Mouse (Mus musculus): ENCODE data around the gene Lrrc26. TPM values are rescaled to one million over a fixed set of nuclear protein-coding genes. Genes with fewer than 3 reads are reported as not detected.

The Lrrc26 gene
- polyA plus RNA-seq (2014; fragmentation: Illumina TruSeq; extraction: RNeasy Lipid Tissue Mini Kit (QIAGEN cat#74804); ENCODE audit: low read depth, low replicate concordance) = not detected

DNA sequence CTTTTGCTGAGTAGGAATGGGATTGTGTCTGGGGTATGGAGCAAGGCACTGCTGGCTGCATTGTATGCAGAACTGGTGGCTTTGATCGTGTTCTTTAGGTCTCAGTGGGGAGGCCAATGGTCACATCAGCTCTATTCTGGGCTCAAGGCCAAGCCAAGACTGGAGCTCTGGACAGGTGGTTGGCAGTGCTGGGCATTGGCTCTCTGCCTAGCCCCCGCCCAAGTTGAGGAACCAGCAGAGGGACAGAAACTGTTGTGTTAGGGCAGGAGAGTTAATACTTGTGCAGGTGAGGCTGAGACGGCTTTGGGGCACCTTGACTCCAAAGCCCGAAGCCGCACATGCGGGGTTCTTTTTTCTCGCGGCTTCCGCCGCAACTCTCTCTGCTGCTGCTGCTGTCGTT is at the start of gene Lrrc26:
TSS of gene Lrrc26 (plus strand) at position 265 of the 400 bp plus-strand sequence.

DNA sequence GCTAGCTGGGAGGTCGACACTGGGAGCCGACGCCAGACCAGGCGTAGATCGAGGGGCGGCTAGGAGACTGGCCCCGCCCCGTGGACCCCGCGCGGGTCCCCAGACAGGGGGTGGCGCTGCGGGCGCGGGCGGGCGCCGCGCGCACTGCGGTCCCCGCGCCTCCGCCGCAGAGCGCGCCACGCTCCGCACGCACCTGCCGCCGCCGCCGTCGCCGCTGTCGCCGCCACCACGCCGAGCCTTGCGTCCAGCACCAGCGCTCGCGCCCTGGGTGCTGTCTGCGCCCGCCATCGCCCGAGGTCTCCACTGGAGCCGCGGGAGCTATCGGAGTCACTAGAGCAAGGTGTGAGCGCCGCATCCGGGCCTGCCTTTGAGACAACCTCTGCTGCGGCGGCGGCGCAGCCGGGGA is 47.6 kb upstream of the Lrrc26 start, which contains the start of the genes Rnf208 and Cysrt1:
TSS of gene Rnf208 (plus strand) at position 155 of the 406 bp plus-strand sequence.
TSS of gene Cysrt1 (minus strand) at position 352 of the 406 bp plus-strand sequence.

DNA sequence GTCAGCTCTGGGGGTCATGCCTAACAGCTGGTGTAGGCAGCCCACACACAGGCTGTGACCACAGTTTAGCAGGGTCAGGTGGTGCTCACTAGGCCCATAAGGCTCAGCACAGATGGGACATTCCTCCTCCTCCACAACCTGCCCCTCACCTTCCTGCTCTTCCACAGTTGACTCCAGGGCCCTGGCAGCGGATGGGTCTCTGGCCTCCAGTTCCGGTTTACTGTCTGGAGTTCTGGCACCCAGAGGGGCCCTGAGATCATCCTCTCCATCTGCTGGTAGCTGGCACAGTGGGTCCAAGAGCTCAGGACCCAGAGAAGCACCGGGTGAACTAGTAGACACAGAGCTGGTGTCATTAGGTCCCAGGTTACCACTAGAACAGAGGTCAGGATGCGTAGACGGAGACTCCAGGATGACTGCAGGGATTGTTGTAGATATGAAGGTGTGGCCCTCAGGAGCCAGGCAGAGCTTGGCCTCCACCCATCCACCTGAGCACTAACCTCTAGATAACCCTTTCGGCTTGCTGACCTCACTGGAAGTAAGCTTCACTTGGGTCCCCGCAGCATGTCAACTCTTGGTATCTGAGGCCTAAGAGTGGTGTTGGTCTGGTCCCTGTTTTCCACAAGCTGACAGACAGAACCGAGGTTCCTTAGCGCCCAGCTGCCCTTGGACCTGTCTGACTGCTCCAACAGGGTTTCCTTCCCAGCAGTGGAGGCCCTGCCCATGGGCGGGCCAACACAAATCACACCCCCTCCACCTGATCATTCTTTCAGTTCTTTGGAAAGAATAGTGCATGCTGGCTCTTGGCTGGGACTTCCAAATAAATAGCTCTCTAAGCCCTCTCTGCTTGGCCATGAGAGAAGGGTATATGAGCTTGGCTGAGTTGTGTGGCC is 43.3 kb upstream of the Lrrc26 start, which contains the start of gene AL732309.1:
TSS of gene AL732309.1 (minus strand) at position 681 of the 890 bp plus-strand sequence.

DNA sequence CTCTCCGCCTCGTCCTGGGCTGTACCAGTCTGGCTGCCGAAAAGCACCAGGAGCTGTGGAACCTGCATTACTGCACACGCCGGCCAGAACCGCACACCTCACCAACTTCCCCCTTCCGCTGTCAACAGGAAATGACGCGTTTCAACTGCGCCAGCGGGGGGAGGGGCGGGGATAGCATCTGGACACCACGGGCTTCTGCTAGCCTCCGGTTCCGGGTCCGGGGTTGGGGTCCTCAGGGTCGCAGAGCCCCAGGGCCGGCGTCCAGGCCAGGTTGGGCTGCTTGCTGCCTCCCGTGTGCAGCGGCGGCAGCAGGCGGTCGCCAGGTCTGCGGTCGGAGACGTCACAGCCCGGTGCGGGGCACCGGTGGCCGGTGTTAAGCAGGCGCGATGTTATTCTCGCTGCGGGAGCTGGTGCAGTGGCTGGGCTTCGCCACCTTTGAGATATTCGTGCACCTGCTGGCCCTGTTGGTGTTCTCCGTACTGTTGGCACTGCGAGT is 34.4 kb upstream of the Lrrc26 start, which contains the start of gene Tmem203:
TSS of gene Tmem203 (plus strand) at position 156 of the 496 bp plus-strand sequence.

DNA sequence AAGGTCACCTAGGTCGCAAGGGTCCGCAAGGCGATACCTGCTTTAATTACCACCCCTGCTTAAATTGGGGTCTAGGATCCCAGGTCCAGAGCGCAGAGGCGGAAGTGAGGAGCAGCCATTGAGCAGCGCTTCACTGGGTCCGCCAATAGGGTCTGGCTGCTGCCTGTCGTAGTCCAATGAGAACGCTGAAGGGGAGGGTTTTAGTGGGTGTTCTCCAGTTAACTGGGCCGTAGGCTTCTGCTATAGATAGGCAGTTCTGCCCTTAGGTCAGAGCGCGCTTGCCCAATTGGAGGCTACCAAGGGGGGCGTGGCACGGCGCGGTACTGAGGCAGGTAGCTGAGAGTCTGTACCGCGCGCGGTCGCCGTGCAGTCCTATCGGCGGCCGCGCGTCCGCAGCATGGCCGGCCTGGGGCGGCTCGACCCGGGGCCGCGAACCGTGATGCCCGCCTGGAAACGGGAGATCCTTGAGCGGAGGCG is 27.4 kb upstream of the Lrrc26 start, which contains the start of gene Tprn:
TSS of gene Tprn (plus strand) at position 328 of the 477 bp plus-strand sequence.

DNA sequence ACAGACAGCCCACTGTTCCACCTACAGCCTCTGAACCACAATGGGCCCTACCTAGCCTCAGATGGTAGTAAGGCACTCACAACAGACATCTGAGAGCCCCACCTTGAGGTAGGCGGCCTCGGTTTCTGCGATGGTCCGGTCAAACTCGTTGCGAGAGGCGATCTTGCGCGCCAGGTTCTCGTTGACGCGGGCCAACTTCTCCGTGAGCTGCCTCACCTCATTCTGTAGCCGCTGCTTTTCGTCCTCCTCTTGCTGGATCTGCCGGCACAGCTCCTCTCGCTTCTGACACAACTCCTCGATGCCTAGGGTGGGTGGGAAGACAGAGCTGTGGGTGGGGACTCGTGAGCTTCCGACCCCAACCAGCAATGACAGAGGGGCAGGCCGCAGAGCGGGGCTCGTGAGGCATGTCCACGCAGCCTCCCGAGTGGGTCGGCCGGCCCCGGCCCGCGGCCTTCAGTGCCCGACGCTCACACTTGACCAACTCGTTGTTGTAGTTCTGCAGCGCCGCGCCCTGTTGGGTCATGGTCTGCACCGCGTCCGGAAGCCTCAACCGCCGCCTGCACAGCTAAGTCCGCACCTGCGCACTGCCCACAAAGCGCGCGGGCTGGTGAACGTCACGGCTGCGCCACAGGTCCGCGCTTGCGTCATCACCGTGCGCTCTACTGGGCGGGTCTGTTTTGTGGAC is 17.7 kb upstream of the Lrrc26 start, which contains the start of the genes Ssna1 and Anapc2:
TSS of gene Ssna1 (minus strand) at position 612 of the 685 bp plus-strand sequence.
TSS of gene Anapc2 (plus strand) at position 652 of the 685 bp plus-strand sequence.

DNA sequence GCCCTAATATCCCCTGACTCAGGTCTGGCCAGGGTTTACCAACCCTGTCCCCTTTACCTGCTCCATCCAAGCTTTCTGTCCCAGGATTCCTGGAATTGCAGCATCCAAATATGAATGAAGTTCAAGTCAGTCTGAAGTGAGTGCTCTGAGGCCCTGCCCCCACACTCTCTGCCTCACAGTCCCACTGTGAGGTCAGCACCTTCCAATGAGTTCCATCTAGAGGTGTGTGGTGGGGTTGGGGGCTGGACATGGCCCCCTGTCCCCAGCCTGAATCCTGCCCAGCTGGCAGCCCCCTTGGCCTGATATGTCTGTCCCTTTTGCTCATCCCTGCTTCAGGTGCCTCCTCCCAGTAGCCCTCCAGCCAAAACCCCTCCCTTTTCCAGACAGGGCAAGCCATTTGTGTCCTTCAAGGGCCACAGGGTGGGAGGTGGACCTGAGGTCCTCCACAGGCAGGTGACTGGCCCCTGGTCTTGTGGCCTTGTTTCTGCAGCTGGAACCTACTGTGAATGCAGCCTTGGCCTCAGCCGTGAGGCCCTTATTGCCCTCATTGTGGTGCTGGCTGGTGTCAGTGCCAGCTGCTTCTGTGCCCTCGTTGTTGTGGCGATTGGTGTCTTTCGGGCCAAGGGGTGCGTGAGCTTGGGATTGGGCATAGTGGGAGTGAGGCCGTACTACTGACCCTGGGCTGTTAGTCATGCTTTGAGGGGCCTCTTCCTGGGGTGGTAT is 1.6 kb upstream of the Lrrc26 start, which contains the start of gene Tmem210:
TSS of gene Tmem210 (plus strand) at position 219 of the 723 bp plus-strand sequence.

DNA sequence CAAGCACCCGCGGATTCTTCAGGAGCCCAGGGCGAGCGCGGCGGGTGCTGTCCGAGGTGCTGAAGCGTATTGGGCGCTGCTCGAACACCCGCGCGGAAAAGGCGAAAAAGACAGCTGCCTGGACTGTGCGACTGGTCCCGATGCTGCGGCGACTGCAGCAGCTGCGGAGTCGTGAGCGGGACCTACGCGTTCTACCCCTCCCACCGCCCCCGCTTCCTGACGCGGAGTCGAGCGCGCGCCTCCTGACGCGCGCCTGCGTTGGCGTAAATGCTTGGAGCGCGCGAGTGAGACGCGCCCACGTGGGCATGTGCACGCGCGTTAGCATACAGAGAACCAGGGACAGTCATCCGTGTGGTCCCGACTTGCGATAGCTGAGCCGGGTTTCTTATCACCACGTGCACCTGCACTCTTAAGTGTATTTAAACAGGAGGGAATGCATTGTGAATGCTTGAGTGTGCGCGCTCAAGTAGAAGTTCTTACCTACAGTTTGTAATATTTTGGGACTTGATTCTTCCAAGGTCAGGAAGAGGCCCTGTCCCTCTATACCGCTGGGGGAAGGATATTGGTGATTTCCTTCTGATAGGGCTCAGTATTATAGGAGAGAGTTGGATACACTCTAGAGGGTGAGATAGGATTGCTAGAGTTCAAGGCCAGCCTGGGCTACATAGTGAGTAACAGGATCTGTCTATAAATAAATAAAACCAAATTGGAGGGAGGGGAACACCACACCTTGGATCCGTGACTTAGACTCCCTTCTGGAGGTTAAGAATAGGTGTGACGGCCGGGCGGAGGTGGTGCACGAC is 29.5 kb downstream of the Lrrc26 start, which contains the start of gene Grin1:
TSS of gene Grin1 (minus strand) at position 217 of the 803 bp plus-strand sequence.

DNA sequence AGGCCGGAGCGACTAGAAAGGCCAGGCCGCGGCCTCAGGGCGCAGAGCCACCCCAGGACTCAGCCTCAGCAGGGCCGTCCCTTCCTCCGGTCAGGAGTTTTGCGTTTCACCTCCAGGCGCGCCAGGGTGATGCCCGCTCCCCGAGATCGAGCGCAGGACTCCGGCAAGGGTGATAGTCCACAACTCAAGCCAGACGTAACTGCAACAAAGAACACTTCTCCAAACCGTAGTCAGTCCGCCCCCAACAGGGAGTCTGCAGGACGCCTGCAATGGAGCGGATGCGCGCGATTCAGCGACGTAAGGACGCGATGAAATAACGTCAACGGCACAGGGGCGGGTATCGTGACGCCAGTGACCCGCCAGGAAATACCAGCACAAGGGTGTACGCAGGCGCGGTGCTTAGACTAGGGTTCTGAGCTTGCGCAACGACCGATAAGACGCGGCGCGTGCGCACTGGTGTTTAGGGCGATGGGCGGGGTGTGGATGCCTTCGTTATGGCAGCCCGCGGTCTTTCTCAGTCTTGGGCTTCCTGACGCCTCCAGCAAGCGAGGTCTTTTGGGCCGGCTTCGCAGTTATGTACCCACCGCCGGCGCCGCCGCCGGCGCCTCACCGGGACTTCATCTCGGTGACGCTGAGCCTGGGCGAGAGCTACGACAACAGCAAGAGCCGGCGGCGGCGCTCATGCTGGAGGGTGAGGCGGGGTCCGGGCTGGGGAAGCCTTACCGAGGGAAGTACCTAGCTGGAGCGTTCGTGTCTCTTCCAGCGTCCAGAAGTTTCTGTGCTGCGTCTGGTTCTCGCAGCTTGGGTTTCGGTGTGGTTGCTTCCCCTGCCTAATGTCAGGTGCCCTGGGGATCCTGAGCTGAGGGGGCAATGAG is 42.8 kb downstream of the Lrrc26 start, which contains the start of gene Man1b1:
TSS of gene Man1b1 (plus strand) at position 53 of the 875 bp plus-strand sequence.

Other genes starting within 250 kb of the Lrrc26 start
- 4.8 TPM for gene Nsmf, start 235.6 kb upstream of the Lrrc26 start, polyA plus RNA-seq (2014; fragmentation: Illumina TruSeq; extraction: RNeasy Lipid Tissue Mini Kit (QIAGEN cat#74804); ENCODE audit: low read depth, low replicate concordance)
- gene Entpd8, start 209.6 kb upstream of the Lrrc26 start, polyA plus RNA-seq (2014; fragmentation: Illumina TruSeq; extraction: RNeasy Lipid Tissue Mini Kit (QIAGEN cat#74804); ENCODE audit: low read depth, low replicate concordance) = not detected
- gene Noxa1, start 194.8 kb upstream of the Lrrc26 start, polyA plus RNA-seq (2014; fragmentation: Illumina TruSeq; extraction: RNeasy Lipid Tissue Mini Kit (QIAGEN cat#74804); ENCODE audit: low read depth, low replicate concordance) = not detected
- gene Nrarp, start 109.2 kb upstream of the Lrrc26 start, polyA plus RNA-seq (2014; fragmentation: Illumina TruSeq; extraction: RNeasy Lipid Tissue Mini Kit (QIAGEN cat#74804); ENCODE audit: low read depth, low replicate concordance) = 3.8 TPM
- 5.8 TPM for gene Tor4a, start 93.0 kb upstream of the Lrrc26 start, polyA plus RNA-seq (2014; fragmentation: Illumina TruSeq; extraction: RNeasy Lipid Tissue Mini Kit (QIAGEN cat#74804); ENCODE audit: low read depth, low replicate concordance)
- 6.9 TPM for gene Nelfb, start 78.4 kb upstream of the Lrrc26 start, polyA plus RNA-seq (2014; fragmentation: Illumina TruSeq; extraction: RNeasy Lipid Tissue Mini Kit (QIAGEN cat#74804); ENCODE audit: low read depth, low replicate concordance)
- not detected for gene Stpg3, start 75.3 kb upstream of the Lrrc26 start, polyA plus RNA-seq (2014; fragmentation: Illumina TruSeq; extraction: RNeasy Lipid Tissue Mini Kit (QIAGEN cat#74804); ENCODE audit: low read depth, low replicate concordance)
- gene Fam166a, start 71.2 kb upstream of the Lrrc26 start, polyA plus RNA-seq (2014; fragmentation: Illumina TruSeq; extraction: RNeasy Lipid Tissue Mini Kit (QIAGEN cat#74804); ENCODE audit: low read depth, low replicate concordance) = not detected
- 50.4 TPM for gene Tubb4b, start 65.2 kb upstream of the Lrrc26 start, polyA plus RNA-seq (2014; fragmentation: Illumina TruSeq; extraction: RNeasy Lipid Tissue Mini Kit (QIAGEN cat#74804); ENCODE audit: low read depth, low replicate concordance)
- gene Slc34a3, start 55.6 kb upstream of the Lrrc26 start, polyA plus RNA-seq (2014; fragmentation: Illumina TruSeq; extraction: RNeasy Lipid Tissue Mini Kit (QIAGEN cat#74804); ENCODE audit: low read depth, low replicate concordance) = not detected
- not detected for gene Rnf224, start 53.1 kb upstream of the Lrrc26 start, polyA plus RNA-seq (2014; fragmentation: Illumina TruSeq; extraction: RNeasy Lipid Tissue Mini Kit (QIAGEN cat#74804); ENCODE audit: low read depth, low replicate concordance)
- gene Rnf208, start 47.7 kb upstream of the Lrrc26 start, polyA plus RNA-seq (2014; fragmentation: Illumina TruSeq; extraction: RNeasy Lipid Tissue Mini Kit (QIAGEN cat#74804); ENCODE audit: low read depth, low replicate concordance) = not detected
- not detected for gene Cysrt1, start 47.5 kb upstream of the Lrrc26 start, polyA plus RNA-seq (2014; fragmentation: Illumina TruSeq; extraction: RNeasy Lipid Tissue Mini Kit (QIAGEN cat#74804); ENCODE audit: low read depth, low replicate concordance)
- 0.93 TPM for gene AL732309.1, start 43.1 kb upstream of the Lrrc26 start, polyA plus RNA-seq (2014; fragmentation: Illumina TruSeq; extraction: RNeasy Lipid Tissue Mini Kit (QIAGEN cat#74804); ENCODE audit: low read depth, low replicate concordance)
- gene Tmem203, start 34.5 kb upstream of the Lrrc26 start, polyA plus RNA-seq (2014; fragmentation: Illumina TruSeq; extraction: RNeasy Lipid Tissue Mini Kit (QIAGEN cat#74804); ENCODE audit: low read depth, low replicate concordance) = not detected
- gene Tprn, start 27.3 kb upstream of the Lrrc26 start, polyA plus RNA-seq (2014; fragmentation: Illumina TruSeq; extraction: RNeasy Lipid Tissue Mini Kit (QIAGEN cat#74804); ENCODE audit: low read depth, low replicate concordance) = 0.52 TPM
- 2.9 TPM for gene Ssna1, start 17.5 kb upstream of the Lrrc26 start, polyA plus RNA-seq (2014; fragmentation: Illumina TruSeq; extraction: RNeasy Lipid Tissue Mini Kit (QIAGEN cat#74804); ENCODE audit: low read depth, low replicate concordance)
- 6.7 TPM for gene Anapc2, start 17.4 kb upstream of the Lrrc26 start, polyA plus RNA-seq (2014; fragmentation: Illumina TruSeq; extraction: RNeasy Lipid Tissue Mini Kit (QIAGEN cat#74804); ENCODE audit: low read depth, low replicate concordance)
- not detected for gene Tmem210, start 1.8 kb upstream of the Lrrc26 start, polyA plus RNA-seq (2014; fragmentation: Illumina TruSeq; extraction: RNeasy Lipid Tissue Mini Kit (QIAGEN cat#74804); ENCODE audit: low read depth, low replicate concordance)
- gene Grin1, start 29.3 kb downstream of the Lrrc26 start, polyA plus RNA-seq (2014; fragmentation: Illumina TruSeq; extraction: RNeasy Lipid Tissue Mini Kit (QIAGEN cat#74804); ENCODE audit: low read depth, low replicate concordance) = 2.7 TPM
- gene Man1b1, start 42.4 kb downstream of the Lrrc26 start, polyA plus RNA-seq (2014; fragmentation: Illumina TruSeq; extraction: RNeasy Lipid Tissue Mini Kit (QIAGEN cat#74804); ENCODE audit: low read depth, low replicate concordance) = 23.9 TPM
- gene Dpp7, start 66.4 kb downstream of the Lrrc26 start, polyA plus RNA-seq (2014; fragmentation: Illumina TruSeq; extraction: RNeasy Lipid Tissue Mini Kit (QIAGEN cat#74804); ENCODE audit: low read depth, low replicate concordance) = 15.1 TPM
- 0.41 TPM for gene Uap1l1, start 75.8 kb downstream of the Lrrc26 start, polyA plus RNA-seq (2014; fragmentation: Illumina TruSeq; extraction: RNeasy Lipid Tissue Mini Kit (QIAGEN cat#74804); ENCODE audit: low read depth, low replicate concordance)
- gene Sapcd2, start 82.4 kb downstream of the Lrrc26 start, polyA plus RNA-seq (2014; fragmentation: Illumina TruSeq; extraction: RNeasy Lipid Tissue Mini Kit (QIAGEN cat#74804); ENCODE audit: low read depth, low replicate concordance) = not detected
- gene Entpd2, start 106.0 kb downstream of the Lrrc26 start, polyA plus RNA-seq (2014; fragmentation: Illumina TruSeq; extraction: RNeasy Lipid Tissue Mini Kit (QIAGEN cat#74804); ENCODE audit: low read depth, low replicate concordance) = 1.6 TPM
- gene Npdc1, start 109.4 kb downstream of the Lrrc26 start, polyA plus RNA-seq (2014; fragmentation: Illumina TruSeq; extraction: RNeasy Lipid Tissue Mini Kit (QIAGEN cat#74804); ENCODE audit: low read depth, low replicate concordance) = 16.0 TPM
- gene Fut7, start 133.4 kb downstream of the Lrrc26 start, polyA plus RNA-seq (2014; fragmentation: Illumina TruSeq; extraction: RNeasy Lipid Tissue Mini Kit (QIAGEN cat#74804); ENCODE audit: low read depth, low replicate concordance) = not detected
- 1.9 TPM for gene Abca2, start 138.8 kb downstream of the Lrrc26 start, polyA plus RNA-seq (2014; fragmentation: Illumina TruSeq; extraction: RNeasy Lipid Tissue Mini Kit (QIAGEN cat#74804); ENCODE audit: low read depth, low replicate concordance)
- not detected for gene Clic3, start 166.9 kb downstream of the Lrrc26 start, polyA plus RNA-seq (2014; fragmentation: Illumina TruSeq; extraction: RNeasy Lipid Tissue Mini Kit (QIAGEN cat#74804); ENCODE audit: low read depth, low replicate concordance)
- 1.5 TPM for gene Paxx, start 171.2 kb downstream of the Lrrc26 start, polyA plus RNA-seq (2014; fragmentation: Illumina TruSeq; extraction: RNeasy Lipid Tissue Mini Kit (QIAGEN cat#74804); ENCODE audit: low read depth, low replicate concordance)
- gene Ptgds, start 180.1 kb downstream of the Lrrc26 start, polyA plus RNA-seq (2014; fragmentation: Illumina TruSeq; extraction: RNeasy Lipid Tissue Mini Kit (QIAGEN cat#74804); ENCODE audit: low read depth, low replicate concordance) = not detected
- not detected for gene Lcn12, start 204.0 kb downstream of the Lrrc26 start, polyA plus RNA-seq (2014; fragmentation: Illumina TruSeq; extraction: RNeasy Lipid Tissue Mini Kit (QIAGEN cat#74804); ENCODE audit: low read depth, low replicate concordance)
- gene Fbxw5, start 210.8 kb downstream of the Lrrc26 start, polyA plus RNA-seq (2014; fragmentation: Illumina TruSeq; extraction: RNeasy Lipid Tissue Mini Kit (QIAGEN cat#74804); ENCODE audit: low read depth, low replicate concordance) = 1.3 TPM
- gene C8g, start 211.8 kb downstream of the Lrrc26 start, polyA plus RNA-seq (2014; fragmentation: Illumina TruSeq; extraction: RNeasy Lipid Tissue Mini Kit (QIAGEN cat#74804); ENCODE audit: low read depth, low replicate concordance) = not detected

All from adrenal gland, adult 10 weeks (tissue).